Mouse (Mus musculus) forebrain, embryonic 10.5 days (tissue): ENCODE data around the gene Capns1. TPM values are rescaled to one million over a fixed set of nuclear protein-coding genes. Genes with fewer than 3 reads are reported as not detected.
"Not testable (repeated sequence)": the region's sequence is repeated elsewhere in the genome, so short reads cannot be mapped to it uniquely, and the experiment has no call there.

Experiments
- DNase-seq: peaks from one replicate; pipeline ENCODE4 v3.0.0-alpha.2; 2017; ENCODE audit warnings: low spot score; ENCODE audit errors: extremely low spot score
- H3K27ac ChIP-seq: fragments of 300-500 bp; sonication (generic); 2 replicates; pipeline ENCODE4 v1.5.1; 2016; ENCODE audit warnings: mild to moderate bottlenecking
- H3K27me3 ChIP-seq: fragments of 300-500 bp; sonication (generic); 2 replicates; pipeline ENCODE4 v1.6.1; 2016; ENCODE audit warnings: mild to moderate bottlenecking; ENCODE audit not compliant: poor library complexity, severe bottlenecking
- H3K36me3 ChIP-seq: fragments of 300-500 bp; sonication (generic); replicated peaks from 2 replicates; pipeline ENCODE4 v1.6.1; 2016; ENCODE audit warnings: mild to moderate bottlenecking, moderate library complexity
- H3K4me1 ChIP-seq: fragments of 300-500 bp; sonication (generic); 2 replicates; pipeline ENCODE4 v1.6.1; 2016
- H3K4me3 ChIP-seq: fragments of 300-500 bp; sonication (generic); 2 replicates; pipeline ENCODE4 v1.5.1; 2016; ENCODE audit warnings: mild to moderate bottlenecking, moderate library complexity
- H3K9me3 ChIP-seq: fragments of 300-500 bp; sonication (generic); 2 replicates; pipeline ENCODE4 v1.6.1; 2016; ENCODE audit warnings: mild to moderate bottlenecking, moderate library complexity
- WGBS: fragments of 180-500 bp; shearing (Covaris S2); methylation state at CpG from one replicate; pipeline ENCODE4 v1.1.7; 2016; 5-methylcytosine and 5-hydroxymethylcytosine counted together
- polyA plus RNA-seq: library from polyadenylated mRNA; unstranded; fragments of >200 nt; fragmentation: Nextera tagmentation; extraction: Ambion mirVana; gene quantifications from 2 replicates; pipeline ENCODE4 v1.2.1, GENCODE M21; 2016

Capns1 gene
- 45.9 and 51.2 TPM in 2 replicates for polyA plus RNA-seq

DNA sequence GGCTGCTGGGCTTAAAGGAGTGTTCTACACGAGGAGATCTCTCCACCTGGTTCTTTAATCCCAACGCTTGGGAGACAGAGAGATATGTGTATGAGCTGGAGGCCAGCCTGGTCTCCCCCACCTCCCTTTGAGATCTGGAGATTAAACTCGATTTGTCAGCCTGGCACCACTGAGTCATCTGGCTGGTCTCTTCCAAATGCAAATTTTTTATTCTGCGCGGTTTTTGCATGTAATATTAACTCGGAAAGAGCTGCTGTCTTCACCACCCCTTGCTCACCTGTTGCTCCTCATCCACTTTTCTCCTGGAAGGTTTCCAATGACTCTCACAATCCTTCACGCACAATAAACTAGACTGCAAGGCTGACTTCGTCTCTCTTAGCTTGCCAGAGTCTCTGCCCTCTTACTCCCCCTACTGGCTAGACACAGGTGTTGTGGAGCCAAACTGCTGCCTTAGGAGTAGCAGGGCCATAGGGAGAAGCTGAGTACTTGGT is at the start of gene Capns1:
Capns1 (minus strand) TSS at position 331 of the 491 bp plus-strand sequence.
- H3K36me3 ChIP-seq = no peaks in the 10 kb centered on the region
- H3K4me3 ChIP-seq = peak within 1 kb of the TSS; percentile 31
- peak; percentile 67 for DNase-seq
- H3K27ac ChIP-seq = 0 out of 2 replicates have a peak within 1 kb of the TSS, but pooled peaks have one; percentile 51
- 10% methylated on average over 8 of the region's 8 CpGs for WGBS
- no peaks in the 10 kb centered on the region for H3K27me3 ChIP-seq
- peaks cover 31% of the 10 kb centered on the region for H3K4me1 ChIP-seq
- H3K9me3 ChIP-seq = no peaks in the 10 kb centered on the region

DNA sequence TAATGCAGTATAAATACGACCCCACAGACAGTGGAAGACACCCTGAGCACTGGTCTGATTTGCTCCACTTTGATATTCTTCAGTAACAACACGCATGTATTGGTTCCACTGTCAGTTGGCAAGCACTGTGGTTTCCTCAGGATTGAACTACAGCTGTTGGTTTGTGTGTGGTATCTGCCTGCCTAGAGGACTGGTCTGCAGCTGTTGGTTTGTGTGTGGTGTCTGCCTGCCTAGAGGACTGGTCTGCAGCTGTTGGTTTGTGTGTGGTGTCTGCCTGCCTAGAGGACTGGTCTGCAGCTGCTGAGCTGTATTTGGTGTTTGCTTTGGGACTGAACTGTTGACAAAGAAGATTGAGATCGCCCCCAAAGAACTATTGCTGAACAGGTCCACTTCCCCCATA is 38.8 kb upstream of the Capns1 start:
- H3K27ac ChIP-seq, H3K9me3 ChIP-seq, H3K27me3 ChIP-seq, DNase-seq, H3K4me3 ChIP-seq: not testable (repeated sequence)
- 92% methylated on average over 3 of the region's 3 CpGs for WGBS
- Histone ChIP-seq H3K4me1 (peaks cover 11% of the 10 kb centered on the region), H3K36me3 (peaks cover 58% of the 10 kb centered on the region)

DNA sequence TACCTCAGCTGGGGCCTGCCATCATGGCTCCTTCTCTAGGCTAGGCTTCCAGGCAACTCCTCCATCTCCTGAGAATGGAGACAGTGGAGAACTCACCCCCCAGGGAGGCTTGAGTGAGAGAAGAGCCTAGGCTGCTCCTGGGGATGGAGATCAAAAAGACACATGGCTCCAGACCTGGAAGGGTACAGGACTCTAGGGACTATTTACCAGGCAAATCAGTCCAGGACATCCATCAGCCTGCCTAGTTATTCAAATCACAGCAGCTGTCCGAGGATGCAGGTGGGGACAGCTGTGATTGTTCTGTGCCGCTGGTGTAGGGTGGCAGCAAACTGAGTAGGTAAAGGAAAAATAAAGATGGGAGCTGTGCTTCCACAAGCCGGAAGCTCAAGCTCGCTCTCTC is 37.0 kb upstream of the Capns1 start, which contains the start of gene Ovol3:
Ovol3 (minus strand) TSS at position 101 of the 400 bp plus-strand sequence.
- H3K9me3 ChIP-seq = no peaks in the 10 kb centered on the region
- no peak for DNase-seq
- H3K27ac ChIP-seq = no peak within 1 kb of the TSS
- peaks cover 41% of the 10 kb centered on the region for H3K36me3 ChIP-seq
- H3K4me1 ChIP-seq = peaks cover 21% of the 10 kb centered on the region
- H3K27me3 ChIP-seq = no peaks in the 10 kb centered on the region
- H3K4me3 ChIP-seq = 0 out of 2 replicates have a peak within 1 kb of the TSS, but pooled peaks have one; percentile 3
- WGBS = 93% methylated on average over 4 of the region's 4 CpGs

DNA sequence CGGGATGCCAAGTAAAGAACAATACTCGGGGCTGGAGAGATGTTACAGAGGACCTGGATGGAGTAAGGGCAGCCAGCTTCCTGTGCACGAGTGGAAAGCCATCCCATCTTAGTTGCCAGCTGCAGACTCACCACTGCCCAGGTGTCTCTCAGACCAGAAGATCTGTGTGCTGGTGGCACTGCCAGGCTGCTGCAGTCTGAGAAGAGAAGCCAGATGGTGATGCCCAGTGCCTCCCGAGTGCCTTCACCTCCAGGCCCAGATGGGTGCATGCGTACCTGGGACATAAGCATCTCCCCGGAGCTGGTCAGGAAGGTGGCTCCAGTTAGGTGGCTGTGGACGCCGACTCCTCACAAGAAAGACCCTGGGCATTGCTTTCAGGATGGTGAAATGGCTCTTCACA is 36.5 kb upstream of the Capns1 start:
- peaks cover 39% of the 10 kb centered on the region for H3K36me3 ChIP-seq
- no peak overlapping the region for H3K27ac ChIP-seq
- H3K4me1 ChIP-seq = peaks cover 24% of the 10 kb centered on the region
- 0 out of 2 replicates have a peak overlapping the region, but pooled peaks have one; percentile 3 for H3K4me3 ChIP-seq
- no peaks in the 10 kb centered on the region for H3K9me3 ChIP-seq
- H3K27me3 ChIP-seq = no peaks in the 10 kb centered on the region
- 95% methylated on average over 8 of the region's 8 CpGs for WGBS
- no peak for DNase-seq

DNA sequence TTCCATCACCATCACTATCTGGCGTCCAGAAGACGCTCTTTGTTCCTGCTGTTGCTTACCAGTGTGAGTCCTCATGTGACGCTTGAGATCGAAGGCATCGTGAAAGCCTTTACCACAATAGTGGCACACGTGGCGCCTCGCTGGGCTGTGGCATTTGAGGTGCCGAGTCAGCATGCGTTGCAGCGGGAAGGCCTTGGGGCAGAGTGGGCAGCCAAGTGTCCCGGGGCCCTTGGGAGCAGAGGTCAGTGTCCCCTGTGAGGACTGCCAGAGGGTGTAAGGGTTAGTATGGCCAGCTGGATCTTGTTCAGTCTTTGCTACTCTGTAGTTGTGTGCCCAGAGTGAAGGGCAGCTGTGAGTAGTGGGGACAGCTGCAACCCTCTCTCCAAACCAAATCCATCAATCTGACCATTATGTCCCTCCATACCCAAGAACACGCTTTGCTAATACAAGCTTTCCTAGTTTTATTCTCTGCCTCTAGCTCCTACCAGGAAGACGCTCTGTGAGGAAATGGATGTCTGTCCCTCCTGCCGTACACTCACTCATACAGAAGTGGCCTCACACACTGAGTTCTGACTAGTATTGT is 35.8 kb upstream of the Capns1 start:
- no peak for DNase-seq
- no peak overlapping the region for H3K27ac ChIP-seq
- peaks cover 24% of the 10 kb centered on the region for H3K4me1 ChIP-seq
- WGBS = 97% methylated on average over 15 of the region's 15 CpGs
- H3K27me3 ChIP-seq = no peaks in the 10 kb centered on the region
- H3K9me3 ChIP-seq = no peaks in the 10 kb centered on the region
- peaks cover 38% of the 10 kb centered on the region for H3K36me3 ChIP-seq
- H3K4me3 ChIP-seq = no peak overlapping the region

DNA sequence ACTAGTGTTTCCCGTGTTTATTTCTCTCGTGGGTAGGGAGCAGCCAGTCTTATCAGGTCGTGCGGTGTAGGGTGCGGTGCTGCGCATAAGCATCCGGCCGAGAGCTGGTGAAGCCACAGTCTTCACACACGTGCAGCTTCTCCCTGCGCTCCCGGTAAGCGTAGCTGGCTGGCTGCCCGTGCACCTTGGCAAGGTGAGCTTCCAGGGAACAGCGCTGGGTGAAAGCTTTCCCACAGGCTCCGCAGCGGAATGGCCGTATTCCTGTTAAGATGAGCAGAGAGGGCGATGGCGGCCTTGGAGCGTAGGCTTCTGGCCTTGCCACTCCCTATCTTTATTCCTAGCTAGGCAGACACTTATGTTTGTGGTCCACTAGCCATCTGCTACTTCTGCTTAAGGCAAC is 34.8 kb upstream of the Capns1 start:
- Histone ChIP-seq H3K27ac (peak overlapping the region; percentile 96; the same call in 1 of the 2 replicates), H3K4me3 (peak overlapping the region; percentile 81), H3K9me3 (no peaks in the 10 kb centered on the region), H3K36me3 (peaks cover 43% of the 10 kb centered on the region), H3K27me3 (no peaks in the 10 kb centered on the region), H3K4me1 (peaks cover 24% of the 10 kb centered on the region)
- 91% methylated on average over 20 of the region's 20 CpGs for WGBS
- DNase-seq = no peak

DNA sequence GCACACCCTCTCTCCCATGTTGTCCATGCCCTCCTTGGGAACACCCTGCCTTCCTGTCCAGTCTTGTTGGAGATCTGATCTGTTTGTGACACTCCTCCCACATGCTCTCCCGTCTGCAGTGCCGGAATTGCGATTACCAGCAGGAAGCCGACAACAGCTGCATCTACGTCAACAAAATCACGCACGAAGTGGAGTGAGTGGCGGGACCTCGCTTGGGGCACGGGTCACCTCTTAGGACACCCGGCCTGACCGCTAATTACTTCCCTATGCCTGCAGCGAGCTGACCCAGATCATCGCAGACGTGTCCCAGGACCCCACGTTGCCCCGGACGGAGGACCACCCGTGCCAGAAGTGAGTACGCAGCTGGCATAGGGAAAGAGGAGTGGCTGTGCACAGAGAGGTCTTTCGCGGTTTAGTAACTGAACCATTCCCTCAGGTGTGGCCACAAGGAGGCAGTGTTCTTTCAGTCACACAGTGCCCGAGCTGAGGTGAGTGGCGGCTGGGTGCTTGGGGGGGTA is 34.1 kb upstream of the Capns1 start:
- peak overlapping the region; percentile 81 for H3K4me3 ChIP-seq
- H3K36me3 ChIP-seq = peaks cover 50% of the 10 kb centered on the region
- no peaks in the 10 kb centered on the region for H3K27me3 ChIP-seq
- H3K4me1 ChIP-seq = peaks cover 24% of the 10 kb centered on the region
- 8% methylated on average over 24 of the region's 24 CpGs for WGBS
- no peaks in the 10 kb centered on the region for H3K9me3 ChIP-seq
- peak; percentile 58 for DNase-seq
- H3K27ac ChIP-seq = peak overlapping the region; percentile 96

DNA sequence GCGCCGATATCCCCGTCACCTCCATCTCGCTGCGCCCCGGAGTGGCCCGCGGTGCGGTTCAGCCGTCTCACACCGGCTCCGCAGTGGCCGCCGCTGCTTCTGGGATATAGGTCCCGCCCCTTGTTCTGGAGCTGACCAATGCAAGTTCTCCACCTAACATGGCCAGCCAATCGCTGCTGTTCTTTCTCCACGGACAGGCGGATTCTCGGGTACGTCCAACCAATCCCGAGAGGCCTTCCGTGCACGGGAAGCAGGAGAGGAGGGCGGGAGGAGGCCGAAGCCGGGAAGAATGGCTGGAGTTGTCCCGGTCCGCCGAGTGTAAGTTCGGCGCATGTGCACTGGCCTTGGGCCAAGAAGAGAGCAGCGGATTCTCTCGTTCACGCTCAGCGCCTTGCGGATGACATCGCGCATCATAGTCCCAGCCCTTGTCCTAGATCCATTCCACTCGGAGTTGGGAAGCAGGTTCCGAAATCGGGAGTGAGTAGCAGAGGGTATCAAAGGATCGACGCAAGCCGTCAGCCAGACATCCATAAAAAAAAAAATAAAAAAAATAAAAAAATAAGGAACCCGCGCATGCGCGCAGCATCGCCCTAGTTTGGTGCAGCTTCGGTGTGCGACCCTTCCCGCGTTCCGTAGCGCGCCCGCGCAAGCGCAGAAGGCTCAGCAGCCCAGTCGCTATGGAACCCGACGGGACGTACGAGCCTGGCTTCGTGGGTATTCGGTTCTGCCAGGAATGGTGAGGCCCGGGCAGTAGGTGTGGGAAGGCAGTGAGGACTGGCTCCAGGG is 33.3 kb upstream of the Capns1 start, which contains the start of the genes Polr2i and Tbcb:
Polr2i (plus strand) TSS at position 280 of the 786 bp plus-strand sequence.
Tbcb (minus strand) TSS at position 604 of the 786 bp plus-strand sequence.
- H3K4me3 ChIP-seq = peak within 1 kb of the TSS; percentile 81
- peaks cover 24% of the 10 kb centered on the region for H3K4me1 ChIP-seq
- WGBS = under 1% methylated on average over 67 of the region's 67 CpGs
- no peaks in the 10 kb centered on the region for H3K27me3 ChIP-seq
- DNase-seq = peak; percentile 97
- H3K9me3 ChIP-seq = no peaks in the 10 kb centered on the region
- peaks cover 58% of the 10 kb centered on the region for H3K36me3 ChIP-seq
- peak within 1 kb of the TSS; percentile 96 for H3K27ac ChIP-seq

DNA sequence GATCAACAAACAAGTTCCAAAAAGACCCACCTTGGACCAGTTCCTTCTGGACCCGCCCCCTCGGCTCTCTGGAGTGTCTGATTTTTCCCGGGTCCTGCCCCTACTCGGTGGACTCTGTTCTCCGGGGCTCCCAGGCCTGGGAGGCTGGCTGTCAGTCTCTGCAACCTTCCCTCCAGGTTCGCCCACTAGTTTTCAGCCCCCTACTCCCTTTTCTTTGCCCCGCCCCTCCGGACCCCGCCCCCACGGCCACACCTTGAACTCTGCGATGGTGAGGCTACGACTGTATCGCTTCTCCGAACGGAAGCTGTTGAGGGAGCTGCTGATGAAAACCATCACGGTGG is 32.7 kb upstream of the Capns1 start:
- DNase-seq = no peak
- peak overlapping the region; percentile 81 for H3K4me3 ChIP-seq
- H3K27me3 ChIP-seq = no peaks in the 10 kb centered on the region
- peak overlapping the region; percentile 96 for H3K27ac ChIP-seq
- WGBS = under 1% methylated on average over 16 of the region's 16 CpGs
- H3K36me3 ChIP-seq = peaks cover 64% of the 10 kb centered on the region
- H3K4me1 ChIP-seq = peaks cover 24% of the 10 kb centered on the region
- H3K9me3 ChIP-seq = no peaks in the 10 kb centered on the region

DNA sequence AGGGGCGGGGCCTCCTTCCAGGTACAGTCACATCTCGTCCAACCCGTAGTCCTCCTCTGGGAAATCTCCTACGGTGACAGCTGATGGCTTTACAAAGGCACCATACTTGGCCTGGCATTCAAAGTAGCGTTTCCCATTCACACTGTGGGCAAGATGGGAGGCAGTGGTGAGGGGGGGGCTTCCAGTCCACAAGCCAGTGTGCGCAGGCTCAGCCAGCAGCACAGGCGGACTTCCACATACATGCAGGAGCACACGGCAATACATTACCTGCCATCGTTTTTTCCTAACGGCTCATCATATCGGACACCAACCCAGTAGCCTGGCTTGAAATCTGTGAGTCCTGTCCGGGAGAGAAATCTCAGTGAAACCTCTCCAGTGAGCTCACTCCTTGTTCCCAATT is 25.6 kb upstream of the Capns1 start:
- peaks cover 69% of the 10 kb centered on the region for H3K36me3 ChIP-seq

DNA sequence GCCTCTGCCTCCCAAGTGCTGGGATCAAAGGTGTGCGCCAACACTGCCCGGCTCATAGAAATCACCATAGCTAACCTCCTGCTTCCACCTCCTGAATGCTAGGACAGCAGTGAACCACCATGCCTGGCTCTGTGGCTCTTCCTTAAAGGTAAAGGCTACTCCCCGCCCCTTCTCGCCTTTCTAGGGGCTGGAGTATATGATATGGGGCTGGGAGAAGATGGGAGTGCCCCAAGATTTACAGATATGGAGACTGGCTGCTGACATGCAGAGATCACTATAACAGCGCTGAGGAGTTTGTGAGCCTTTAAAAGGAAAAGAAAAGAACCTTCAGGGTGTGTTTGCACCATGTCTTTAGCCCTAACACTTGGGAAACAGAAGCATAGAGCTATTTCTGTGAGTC is 23.6 kb upstream of the Capns1 start:
- Histone ChIP-seq H3K4me1 (peaks cover 16% of the 10 kb centered on the region), H3K4me3 (no peak overlapping the region), H3K9me3 (no peaks in the 10 kb centered on the region), H3K27ac (no peak overlapping the region), H3K36me3 (peaks cover 51% of the 10 kb centered on the region), H3K27me3 (no peaks in the 10 kb centered on the region)
- no peak for DNase-seq
- 95% methylated on average over 5 of the region's 5 CpGs for WGBS

More for the DNA sequence above, 25.6 kb upstream of the Capns1 start:
- no peak for DNase-seq
- H3K9me3 ChIP-seq = no peaks in the 10 kb centered on the region
- peaks cover 12% of the 10 kb centered on the region for H3K4me1 ChIP-seq
- WGBS = 93% methylated on average over 12 of the region's 12 CpGs
- no peak overlapping the region for H3K4me3 ChIP-seq
- no peaks in the 10 kb centered on the region for H3K27me3 ChIP-seq
- no peak overlapping the region for H3K27ac ChIP-seq

DNA sequence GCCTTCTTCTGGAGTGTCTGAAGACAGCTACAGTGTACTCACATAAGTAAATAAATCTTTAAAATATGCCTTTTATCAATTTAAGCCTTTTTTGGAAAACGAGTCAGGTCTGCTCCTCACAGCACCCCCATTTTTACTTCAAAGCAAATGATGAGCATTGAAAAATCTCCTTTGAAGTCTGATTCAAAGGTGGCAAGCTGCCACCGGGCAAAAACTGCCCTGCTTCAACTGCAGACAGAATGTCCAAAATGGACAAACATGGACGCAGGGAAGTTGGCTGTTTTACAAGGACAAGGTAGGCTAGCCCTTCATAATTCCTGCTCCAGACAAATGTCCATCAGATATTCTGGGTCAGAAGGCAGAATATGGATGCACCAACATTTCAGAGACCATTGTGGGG is 22.8 kb upstream of the Capns1 start:
- Histone ChIP-seq H3K36me3 (peaks cover 44% of the 10 kb centered on the region), H3K27me3 (no peaks in the 10 kb centered on the region), H3K9me3 (no peaks in the 10 kb centered on the region), H3K27ac (no peak overlapping the region), H3K4me1 (peaks cover 19% of the 10 kb centered on the region), H3K4me3 (no peak overlapping the region)
- no peak for DNase-seq
- 86% methylated on average over 3 of the region's 3 CpGs for WGBS

DNA sequence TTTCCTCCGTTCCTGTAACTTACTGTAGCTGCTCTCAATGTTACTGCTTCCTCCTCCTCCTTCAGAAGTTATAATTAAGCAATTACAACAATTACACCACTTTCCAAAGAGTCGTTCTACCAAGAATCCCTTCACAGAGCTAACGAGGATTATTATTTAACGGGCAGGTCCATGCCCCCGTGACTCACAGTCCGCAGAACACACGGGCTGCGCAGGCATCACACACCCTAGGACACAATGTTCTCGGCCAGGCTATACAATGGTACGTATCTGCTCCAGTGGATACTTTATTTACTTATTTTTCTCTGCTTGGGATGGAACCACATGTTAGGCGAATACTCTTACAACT is 21.4 kb upstream of the Capns1 start:
- H3K4me3 ChIP-seq = peak overlapping the region; percentile 56
- no peaks in the 10 kb centered on the region for H3K9me3 ChIP-seq
- peaks cover 29% of the 10 kb centered on the region for H3K36me3 ChIP-seq
- DNase-seq = no peak
- 25% methylated on average over 11 of the region's 11 CpGs for WGBS
- H3K4me1 ChIP-seq = peaks cover 20% of the 10 kb centered on the region
- no peaks in the 10 kb centered on the region for H3K27me3 ChIP-seq
- H3K27ac ChIP-seq = peak overlapping the region; percentile 78
